ENCODE assay signal across 30 mouse cellular contexts in the genomic region with DNA sequence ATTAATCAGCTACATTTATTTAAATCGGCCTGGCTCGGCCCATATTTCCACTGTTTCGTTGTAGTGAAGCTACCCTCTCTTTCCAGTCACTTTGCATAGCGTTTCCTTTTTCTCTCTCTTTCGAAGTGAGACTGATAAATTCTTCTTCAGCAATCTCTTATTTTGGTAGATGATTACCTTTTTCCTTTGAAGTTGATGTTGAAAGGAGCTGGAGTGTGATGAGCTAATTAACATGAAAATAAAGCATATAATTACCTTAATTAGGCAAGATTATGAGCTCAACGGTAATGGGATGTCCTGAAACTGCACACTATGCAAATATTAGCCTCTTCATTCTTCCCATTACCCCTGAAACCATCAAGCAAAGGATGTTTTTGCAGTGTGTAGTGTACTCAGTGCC. TPM values are rescaled to one million over a fixed set of nuclear protein-coding genes. Genes with fewer than 3 reads are reported as not detected.
DNase-seq lines count a peak whose midpoint lies in the region; ATAC-seq and TF ChIP-seq lines count a peak whose summit lies in the region.
"Had no signal": no experiment of that assay in that cellular context is flagged by ENCODE, and none has a peak within 500 bp of the region (broad histone marks: within the 10 kb centered on the region; RNA-seq: fewer than 3 reads in every experiment).

No protein-coding gene starts in this region.

- intact Hi-C loops in gastrocnemius, postnatal 36 days (cut with DNase I), result no loop called here

- H3K27ac ChIP-seq in forebrain, embryonic 12.5 days, result 0 out of 2 replicates have a peak overlapping the region, but pooled peaks have one; percentile 9
- H3K27ac ChIP-seq in forebrain, embryonic 15.5 days (replicated peaks), result no peak overlapping the region
- no peak overlapping the region for H3K27ac ChIP-seq in hindbrain, embryonic 16.5 days (ENCODE audit: low read depth, low read length)
- no peak overlapping the region for H3K27ac ChIP-seq in hindbrain, embryonic 11.5 days (ENCODE audit: low read depth, low read length)
- H3K27ac ChIP-seq in forebrain, postnatal 0 days (ENCODE audit: low read depth, low read length), result no peak overlapping the region
- H3K27ac ChIP-seq: embryonic facial prominence, embryonic 13.5 days; heart, embryonic 10.5 days; kidney, embryonic 15.5 days; left cerebral cortex, adult 2 months; liver, embryonic 14.5 days; midbrain, embryonic 12.5 days; neural tube, embryonic 12.5 days had no signal

- H3K9me3 ChIP-seq in forebrain, embryonic 12.5 days, result no peaks in the 10 kb centered on the region
- H3K9me3 ChIP-seq in forebrain, embryonic 15.5 days, result no peaks in the 10 kb centered on the region
- no peaks in the 10 kb centered on the region for H3K9me3 ChIP-seq in hindbrain, embryonic 16.5 days (ENCODE audit: control insufficient read depth, low read length)
- H3K9me3 ChIP-seq in hindbrain, embryonic 11.5 days (ENCODE audit: control insufficient read depth, low read length), result no peaks in the 10 kb centered on the region
- no peaks in the 10 kb centered on the region for H3K9me3 ChIP-seq in forebrain, postnatal 0 days (ENCODE audit: low read length)
- H3K9me3 ChIP-seq: embryonic facial prominence, embryonic 13.5 days; heart, embryonic 10.5 days; kidney, embryonic 15.5 days; midbrain, embryonic 12.5 days; neural tube, embryonic 12.5 days had no signal

- TF ChIP-seq CTCF in forebrain, postnatal 0 days (IDR thresholded peaks at IDR 0.05; ENCODE audit: low read depth), result no peak

- H3K36me3 ChIP-seq in forebrain, embryonic 12.5 days (replicated peaks), result no peaks in the 10 kb centered on the region
- H3K36me3 ChIP-seq in forebrain, embryonic 15.5 days, result no peaks in the 10 kb centered on the region
- H3K36me3 ChIP-seq in hindbrain, embryonic 16.5 days (ENCODE audit: control insufficient read depth, insufficient read depth, low read length), result no peaks in the 10 kb centered on the region
- no peaks in the 10 kb centered on the region for H3K36me3 ChIP-seq in hindbrain, embryonic 11.5 days (ENCODE audit: control insufficient read depth, insufficient read depth, low read length)
- H3K36me3 ChIP-seq in forebrain, postnatal 0 days (ENCODE audit: insufficient read depth), result no peaks in the 10 kb centered on the region
- H3K36me3 ChIP-seq: embryonic facial prominence, embryonic 13.5 days; heart, embryonic 10.5 days; kidney, embryonic 15.5 days; midbrain, embryonic 12.5 days; neural tube, embryonic 12.5 days had no signal

- 48% methylated on average over 6 of the region's 6 CpGs for WGBS in forebrain, embryonic 12.5 days
- WGBS in forebrain, embryonic 15.5 days, result 20% methylated on average over 6 of the region's 6 CpGs
- WGBS in hindbrain, embryonic 16.5 days, result 45% methylated on average over 6 of the region's 6 CpGs
- 88% methylated on average over 6 of the region's 6 CpGs for WGBS in hindbrain, embryonic 11.5 days
- WGBS in forebrain, postnatal 0 days, result 25% methylated on average over 6 of the region's 6 CpGs

- DNase-seq in hindbrain, embryonic 11.5 days (ENCODE audit: low spot score), result no peak
- peak; percentile 71 for DNase-seq in CD4-positive, CD25-positive, alpha-beta regulatory T cell, adult 2 months (ENCODE audit: low read depth, low spot score)
- no peak for DNase-seq in forebrain, postnatal 0 days
- DNase-seq in gastrocnemius, postnatal 36 days, result no peak
- no peak for DNase-seq in ovary, postnatal 14 days (ENCODE audit: low spot score)
- DNase-seq: adrenal gland, adult 8-10 months; cerebellum, adult 2 months; cerebellum, postnatal 36 days; embryo, embryonic 11 days; heart, postnatal 4 days; kidney, postnatal 36 days; lung, embryonic 14.5 days; thymus, postnatal 36 days had no signal

- H3K9ac ChIP-seq in forebrain, embryonic 12.5 days, result no peak overlapping the region
- no peak overlapping the region for H3K9ac ChIP-seq in forebrain, embryonic 15.5 days (replicated peaks)
- no peak overlapping the region for H3K9ac ChIP-seq in hindbrain, embryonic 16.5 days (ENCODE audit: low read depth, low read length)
- H3K9ac ChIP-seq in hindbrain, embryonic 11.5 days (ENCODE audit: low read depth, low read length), result no peak overlapping the region
- no peak overlapping the region for H3K9ac ChIP-seq in forebrain, postnatal 0 days
- H3K9ac ChIP-seq: embryonic facial prominence, embryonic 13.5 days; kidney, embryonic 15.5 days; liver, embryonic 14.5 days; lung, embryonic 14.5 days; midbrain, embryonic 12.5 days; neural tube, embryonic 12.5 days had no signal

- H3K4me2 ChIP-seq in forebrain, embryonic 12.5 days, result no peak overlapping the region
- H3K4me2 ChIP-seq in forebrain, embryonic 15.5 days (replicated peaks), result no peak overlapping the region
- H3K4me2 ChIP-seq in hindbrain, embryonic 16.5 days (ENCODE audit: low read length), result no peak overlapping the region
- no peak overlapping the region for H3K4me2 ChIP-seq in hindbrain, embryonic 11.5 days (replicated peaks; ENCODE audit: low read depth, low read length)
- no peak overlapping the region for H3K4me2 ChIP-seq in forebrain, postnatal 0 days (ENCODE audit: low read depth)
- H3K4me2 ChIP-seq: embryonic facial prominence, embryonic 13.5 days; kidney, embryonic 15.5 days; lung, embryonic 14.5 days; midbrain, embryonic 12.5 days; neural tube, embryonic 12.5 days had no signal

- H3K4me1 ChIP-seq in forebrain, embryonic 12.5 days, result no peaks in the 10 kb centered on the region; the same call in 1 of the 2 replicates
- 0 out of 2 replicates have a peak, but pooled peaks cover 3% of the 10 kb centered on the region for H3K4me1 ChIP-seq in forebrain, embryonic 15.5 days
- H3K4me1 ChIP-seq in hindbrain, embryonic 16.5 days (ENCODE audit: control insufficient read depth, insufficient read depth, low read depth, low read length), result no peaks in the 10 kb centered on the region
- no peaks in the 10 kb centered on the region for H3K4me1 ChIP-seq in hindbrain, embryonic 11.5 days (replicated peaks; ENCODE audit: control insufficient read depth, insufficient read depth, low read length)
- peaks cover 4% of the 10 kb centered on the region; the same call in 1 of the 2 replicates for H3K4me1 ChIP-seq in forebrain, postnatal 0 days (ENCODE audit: insufficient read depth)
- H3K4me1 ChIP-seq: heart, embryonic 10.5 days; kidney, embryonic 15.5 days; midbrain, embryonic 12.5 days; neural tube, embryonic 12.5 days had no signal

- ATAC-seq in forebrain, embryonic 12.5 days (ENCODE audit: low FRiP score), result 0 out of 2 replicates have a peak, but pooled peaks have one; percentile 41
- ATAC-seq in forebrain, embryonic 15.5 days (replicated peaks), result no peak; the same call in 1 of the 2 replicates
- ATAC-seq in hindbrain, embryonic 16.5 days, result peak; percentile 70; the same call in 1 of the 2 replicates
- no peak for ATAC-seq in hindbrain, embryonic 11.5 days (ENCODE audit: low FRiP score)
- ATAC-seq in forebrain, postnatal 0 days, result peak; percentile 48; the same call in 1 of the 2 replicates
- ATAC-seq: intestine, postnatal 0 days had no signal

- H3K4me3 ChIP-seq in forebrain, embryonic 12.5 days (replicated peaks), result no peak overlapping the region
- no peak overlapping the region for H3K4me3 ChIP-seq in forebrain, embryonic 15.5 days
- no peak overlapping the region for H3K4me3 ChIP-seq in hindbrain, embryonic 16.5 days (ENCODE audit: low read length)
- H3K4me3 ChIP-seq in hindbrain, embryonic 11.5 days (ENCODE audit: low read depth, low read length), result no peak overlapping the region
- no peak overlapping the region for H3K4me3 ChIP-seq in forebrain, postnatal 0 days (ENCODE audit: low read depth, low read length)
- H3K4me3 ChIP-seq: embryonic facial prominence, embryonic 13.5 days; erythroblast, embryonic 14.5 days; heart, embryonic 10.5 days; kidney, embryonic 15.5 days; left cerebral cortex, adult 2 months; midbrain, embryonic 12.5 days; neural tube, embryonic 12.5 days had no signal

- H3K27me3 ChIP-seq in forebrain, embryonic 12.5 days, result no peaks in the 10 kb centered on the region
- H3K27me3 ChIP-seq in forebrain, embryonic 15.5 days, result no peaks in the 10 kb centered on the region
- H3K27me3 ChIP-seq in hindbrain, embryonic 16.5 days (replicated peaks; ENCODE audit: control insufficient read depth, insufficient read depth, low read length), result no peaks in the 10 kb centered on the region
- no peaks in the 10 kb centered on the region for H3K27me3 ChIP-seq in hindbrain, embryonic 11.5 days (ENCODE audit: control insufficient read depth, insufficient read depth, low read length)
- no peaks in the 10 kb centered on the region for H3K27me3 ChIP-seq in forebrain, postnatal 0 days (ENCODE audit: insufficient read depth, low read length)
- H3K27me3 ChIP-seq: embryonic facial prominence, embryonic 13.5 days; kidney, embryonic 15.5 days; midbrain, embryonic 12.5 days; neural tube, embryonic 12.5 days had no signal

RNA-seq across cellular contexts. Expression of gene Ctla4, which starts 15.7 kb away (rescaled TPM):
- not detected in 2 replicates for polyA plus RNA-seq in forebrain, embryonic 12.5 days (2016; fragmentation: Nextera tagmentation; extraction: Ambion mirVana)
- not detected in 2 replicates for polyA plus RNA-seq in forebrain, embryonic 15.5 days (2015; fragmentation: Nextera tagmentation; extraction: Ambion mirVana)
- not detected in 2 replicates for polyA plus RNA-seq in hindbrain, embryonic 16.5 days (2015; fragmentation: Nextera tagmentation; extraction: Ambion mirVana)
- polyA plus RNA-seq in hindbrain, embryonic 11.5 days (2014; fragmentation: Nextera tagmentation; extraction: Ambion mirVana), result not detected in 2 replicates
- 0.10 TPM in 1 of 2 replicates, not detected in the other for total RNA-seq in forebrain, postnatal 0 days (2014; rRNA removed)
- polyA plus RNA-seq in forebrain, postnatal 0 days (2015; fragmentation: Nextera tagmentation; extraction: Ambion mirVana), result not detected in 2 replicates
- under 1 TPM in 1 of 2 experiments, not detected in 1; 0.13 TPM for total RNA-seq in gastrocnemius, postnatal 36 days (2021)
- total RNA-seq: adrenal gland, adult 8-10 months; gastrocnemius, adult 8-10 months; granulocyte monocyte progenitor cell, adult 5-6 weeks; heart, postnatal 4 days; left cerebral cortex, adult 2 months; left cerebral cortex, postnatal 36 days; MEL had no signal
- polyA plus RNA-seq: cerebellum, adult 2 months; embryonic facial prominence, embryonic 13.5 days; erythroblast, embryonic 14.5 days; heart, embryonic 10.5 days; intestine, postnatal 0 days; kidney, embryonic 15.5 days; liver, embryonic 14.5 days; lung, embryonic 14.5 days; midbrain, embryonic 12.5 days; neural tube, embryonic 12.5 days; testis, adult 2 months had no signal

Comparison
In these comparisons a context has a peak if more than half of its experiments do, and no peak if none do; other contexts are left out.
1. ATAC-seq: peak in forebrain, embryonic 12.5 days (single experiment), hindbrain, embryonic 16.5 days (single experiment) and forebrain, postnatal 0 days (single experiment); none in forebrain, embryonic 15.5 days (single experiment) and hindbrain, embryonic 11.5 days (single experiment).